Mouse (Mus musculus) midbrain, embryonic 16.5 days (tissue): ENCODE data around the gene Prim2. TPM values are rescaled to one million over a fixed set of nuclear protein-coding genes. Genes with fewer than 3 reads are reported as not detected.
A peak's percentile ranks its signal among the peaks of the same experiment; 100 is the strongest.

Experiments
- ATAC-seq: fragments of 200-750 bp; cut with Nextera tagmentation; 2 replicates; pipeline ENCODE4 v1.8.0; 2017; ENCODE audit warnings: moderate TSS enrichment
- H3K27ac ChIP-seq: fragments of 300-500 bp; sonication (generic); 2 replicates; pipeline ENCODE4 v1.5.1; 2014; ENCODE audit warnings: mild to moderate bottlenecking, low read length, mixed read lengths
- H3K27me3 ChIP-seq: fragments of 300-500 bp; sonication (generic); 2 replicates; pipeline ENCODE4 v1.6.1; 2014; ENCODE audit warnings: low read depth, low read length, mixed read lengths; ENCODE audit not compliant: control insufficient read depth, insufficient read depth
- H3K36me3 ChIP-seq: fragments of 300-500 bp; sonication (generic); 2 replicates; pipeline ENCODE4 v1.6.1; 2014; ENCODE audit warnings: mild to moderate bottlenecking, low read length, moderate library complexity, mixed read lengths; ENCODE audit not compliant: control insufficient read depth, insufficient read depth
- H3K4me1 ChIP-seq: fragments of 300-500 bp; sonication (generic); 2 replicates; pipeline ENCODE4 v1.6.1; 2014; ENCODE audit warnings: mild to moderate bottlenecking, low read length, mixed read lengths; ENCODE audit not compliant: control insufficient read depth, insufficient read depth
- H3K4me2 ChIP-seq: fragments of 300-500 bp; sonication (generic); 2 replicates; pipeline ENCODE4 v1.6.1; 2014; ENCODE audit warnings: mild to moderate bottlenecking, low read length, mixed read lengths
- H3K4me3 ChIP-seq: fragments of 300-500 bp; sonication (generic); 2 replicates; pipeline ENCODE4 v1.5.1; 2014; ENCODE audit warnings: low read depth, mild to moderate bottlenecking, low read length, moderate library complexity, mixed read lengths
- H3K9ac ChIP-seq: fragments of 300-500 bp; sonication (generic); 2 replicates; pipeline ENCODE4 v1.6.1; 2014; ENCODE audit warnings: low read depth, low read length, mixed read lengths
- H3K9me3 ChIP-seq: fragments of 300-500 bp; sonication (generic); replicated peaks from 2 replicates; pipeline ENCODE4 v1.6.1; 2014; ENCODE audit warnings: mild to moderate bottlenecking, low read length, mixed read lengths; ENCODE audit not compliant: control insufficient read depth, poor library complexity, severe bottlenecking
- WGBS: fragments of 180-500 bp; shearing (Covaris S2); extraction: QIAGEN DNeasy Blood & Tissue Kit; methylation state at CpG from one replicate; pipeline ENCODE4 v1.1.7; 2014; 5-methylcytosine and 5-hydroxymethylcytosine counted together
- polyA plus RNA-seq: library from polyadenylated mRNA; unstranded; fragments of >200 nt; fragmentation: Nextera tagmentation; extraction: Ambion mirVana; gene quantifications from 2 replicates; pipeline ENCODE4 v1.2.1, GENCODE M21; 2015

Gene Prim2
- polyA plus RNA-seq, 1 experiment from 2014 or later = 21.4 TPM

GRCm38 (mm10) chr1:33590556-33591411 lies 78.8 kb downstream of the Prim2 start:
- H3K4me2 ChIP-seq = no peak overlapping the region
- 59% methylated on average over 8 of the region's 8 CpGs for WGBS
- no peaks in the 10 kb centered on the region for H3K27me3 ChIP-seq
- no peaks in the 10 kb centered on the region for H3K9me3 ChIP-seq
- H3K36me3 ChIP-seq = no peaks in the 10 kb centered on the region
- 0 out of 2 replicates have a peak, but pooled peaks have one; percentile 72 for ATAC-seq
- no peak overlapping the region for H3K9ac ChIP-seq
- H3K4me3 ChIP-seq = no peak overlapping the region
- H3K4me1 ChIP-seq = no peaks in the 10 kb centered on the region
- no peak overlapping the region for H3K27ac ChIP-seq

GRCm38 (mm10) chr1:33589531-33589930 lies 80.1 kb downstream of the Prim2 start:
- no peak overlapping the region for H3K4me2 ChIP-seq
- H3K9me3 ChIP-seq = no peaks in the 10 kb centered on the region
- no peaks in the 10 kb centered on the region for H3K36me3 ChIP-seq
- no peak for ATAC-seq
- no peak overlapping the region for H3K27ac ChIP-seq
- H3K4me3 ChIP-seq = no peak overlapping the region
- no peaks in the 10 kb centered on the region for H3K4me1 ChIP-seq
- H3K27me3 ChIP-seq = no peaks in the 10 kb centered on the region
- 51% methylated on average over 2 of the region's 2 CpGs for WGBS
- H3K9ac ChIP-seq = no peak overlapping the region

GRCm38 (mm10) chr1:33588557-33588956 lies 81.0 kb downstream of the Prim2 start:
- no peak overlapping the region for H3K27ac ChIP-seq
- 63% methylated on average over 5 of the region's 6 CpGs for WGBS
- no peak overlapping the region for H3K4me3 ChIP-seq
- ATAC-seq = no peak
- H3K9me3 ChIP-seq = no peaks in the 10 kb centered on the region
- no peaks in the 10 kb centered on the region for H3K36me3 ChIP-seq
- H3K4me2 ChIP-seq = no peak overlapping the region
- H3K9ac ChIP-seq = no peak overlapping the region
- H3K27me3 ChIP-seq = no peaks in the 10 kb centered on the region
- H3K4me1 ChIP-seq = no peaks in the 10 kb centered on the region

- Histone ChIP-seq H3K4me3 (no peak overlapping the region), H3K4me2 (no peak overlapping the region), H3K4me1 (no peaks in the 10 kb centered on the region), H3K36me3 (no peaks in the 10 kb centered on the region), H3K9ac (no peak overlapping the region), H3K27ac (no peak overlapping the region), H3K27me3 (no peaks in the 10 kb centered on the region), H3K9me3 (no peaks in the 10 kb centered on the region)
- ATAC-seq = no peak
Observed at GRCm38 (mm10) chr1:33584590-33584978, 85.0 kb downstream of the Prim2 start.

- no peaks in the 10 kb centered on the region for H3K4me1 ChIP-seq
- no peaks in the 10 kb centered on the region for H3K36me3 ChIP-seq
- no peak overlapping the region for H3K9ac ChIP-seq
- ATAC-seq = no peak
- H3K4me3 ChIP-seq = no peak overlapping the region
- WGBS = 93% methylated on average over 7 of the region's 7 CpGs
- H3K9me3 ChIP-seq = no peaks in the 10 kb centered on the region
- H3K4me2 ChIP-seq = no peak overlapping the region
- no peak overlapping the region for H3K27ac ChIP-seq
- no peaks in the 10 kb centered on the region for H3K27me3 ChIP-seq
Observed at GRCm38 (mm10) chr1:33583817-33584589, 85.6 kb downstream of the Prim2 start.

- no peak overlapping the region for H3K4me2 ChIP-seq
- no peaks in the 10 kb centered on the region for H3K9me3 ChIP-seq
- no peaks in the 10 kb centered on the region for H3K36me3 ChIP-seq
- no peak overlapping the region for H3K4me3 ChIP-seq
- WGBS = 78% methylated on average over 6 of the region's 6 CpGs
- H3K9ac ChIP-seq = no peak overlapping the region
- H3K27ac ChIP-seq = no peak overlapping the region
- no peaks in the 10 kb centered on the region for H3K4me1 ChIP-seq
- no peak for ATAC-seq
- H3K27me3 ChIP-seq = no peaks in the 10 kb centered on the region
Observed at GRCm38 (mm10) chr1:33578593-33578992, 91.0 kb downstream of the Prim2 start.

- H3K36me3 ChIP-seq = no peaks in the 10 kb centered on the region
- no peak for ATAC-seq
- no peak overlapping the region for H3K4me3 ChIP-seq
- no peaks in the 10 kb centered on the region for H3K27me3 ChIP-seq
- WGBS = 92% methylated on average over 6 of the region's 6 CpGs
- H3K9ac ChIP-seq = no peak overlapping the region
- H3K9me3 ChIP-seq = no peaks in the 10 kb centered on the region
- H3K4me1 ChIP-seq = no peaks in the 10 kb centered on the region
- no peak overlapping the region for H3K4me2 ChIP-seq
- no peak overlapping the region for H3K27ac ChIP-seq
Observed at GRCm38 (mm10) chr1:33574459-33574858, 95.1 kb downstream of the Prim2 start.

- no peaks in the 10 kb centered on the region for H3K27me3 ChIP-seq
- H3K4me1 ChIP-seq = no peaks in the 10 kb centered on the region
- no peak overlapping the region for H3K4me3 ChIP-seq
- H3K9me3 ChIP-seq = no peaks in the 10 kb centered on the region
- ATAC-seq = no peak
- H3K4me2 ChIP-seq = no peak overlapping the region
- 47% methylated on average over 7 of the region's 7 CpGs for WGBS
- no peak overlapping the region for H3K27ac ChIP-seq
- no peak overlapping the region for H3K9ac ChIP-seq
- no peaks in the 10 kb centered on the region for H3K36me3 ChIP-seq
Observed at GRCm38 (mm10) chr1:33565764-33566401, 103.7 kb downstream of the Prim2 start.

- WGBS = 83% methylated on average over 6 of the region's 6 CpGs
Observed at GRCm38 (mm10) chr1:33564032-33564431, 105.6 kb downstream of the Prim2 start.

More at GRCm38 (mm10) chr1:33564032-33564431, 105.6 kb downstream of the Prim2 start:
- Histone ChIP-seq H3K9ac (no peak overlapping the region), H3K4me1 (no peaks in the 10 kb centered on the region), H3K36me3 (no peaks in the 10 kb centered on the region), H3K27ac (no peak overlapping the region), H3K4me3 (no peak overlapping the region), H3K4me2 (no peak overlapping the region), H3K27me3 (no peaks in the 10 kb centered on the region), H3K9me3 (no peaks in the 10 kb centered on the region)
- ATAC-seq = no peak
